Mouse (Mus musculus): ENCODE measurements at regions not wholly inside any gene's neighbourhood (a gene's known extent, or its start where the extent isn't known, plus 50 kb on each side); places are given as distances from the start of the nearest gene placed in this dataset.

GRCm38 (mm10) chr16:93003830-93004229 is 177.9 kb upstream of the Runx1 start:
- WGBS: 79% methylated on average over 4 of the region's 4 CpGs
- Histone ChIP-seq H3K9ac (no peak overlapping the region), H3K4me1 (replicated peaks) (0 out of 2 replicates have a peak, but pooled peaks cover 8% of the 10 kb centered on the region), H3K36me3 (no peaks in the 10 kb centered on the region), H3K4me2 (no peak overlapping the region), H3K27me3 (peaks cover 13% of the 10 kb centered on the region), H3K9me3 (replicated peaks) (no peaks in the 10 kb centered on the region), H3K4me3 (no peak overlapping the region), H3K27ac (no peak overlapping the region)
- no peak for ATAC-seq (replicated peaks; ENCODE audit: insufficient number of reproducible peaks, insufficient read depth, low FRiP score, low read depth)

GRCm38 (mm10) chr16:92998689-92999088 is 172.7 kb upstream of the Runx1 start:
- Histone ChIP-seq H3K4me3 (no peak overlapping the region), H3K27me3 (0 out of 2 replicates have a peak, but pooled peaks cover 12% of the 10 kb centered on the region), H3K27ac (no peak overlapping the region), H3K4me1 (replicated peaks) (no peaks in the 10 kb centered on the region), H3K36me3 (no peaks in the 10 kb centered on the region), H3K9ac (no peak overlapping the region), H3K4me2 (no peak overlapping the region), H3K9me3 (replicated peaks) (no peaks in the 10 kb centered on the region)
- ATAC-seq (replicated peaks; ENCODE audit: insufficient number of reproducible peaks, insufficient read depth, low FRiP score, low read depth): no peak
- 82% methylated on average over 3 of the region's 3 CpGs for WGBS

- no peak overlapping the region for H3K4me2 ChIP-seq
- no peak for ATAC-seq (replicated peaks; ENCODE audit: insufficient number of reproducible peaks, insufficient read depth, low FRiP score, low read depth)
- no peak overlapping the region for H3K9ac ChIP-seq
- no peaks in the 10 kb centered on the region for H3K4me1 ChIP-seq (replicated peaks)
- no peaks in the 10 kb centered on the region for H3K36me3 ChIP-seq
- no peak overlapping the region for H3K4me3 ChIP-seq
- H3K27me3 ChIP-seq: peaks cover 13% of the 10 kb centered on the region; the same call in 1 of the 2 replicates
- no peak overlapping the region for H3K27ac ChIP-seq
- 61% methylated on average over 6 of the region's 6 CpGs for WGBS
- no peaks in the 10 kb centered on the region for H3K9me3 ChIP-seq (replicated peaks)
These were observed 171.7 kb upstream of the Runx1 start for GRCm38 (mm10) chr16:92997636-92998035.

DNA sequence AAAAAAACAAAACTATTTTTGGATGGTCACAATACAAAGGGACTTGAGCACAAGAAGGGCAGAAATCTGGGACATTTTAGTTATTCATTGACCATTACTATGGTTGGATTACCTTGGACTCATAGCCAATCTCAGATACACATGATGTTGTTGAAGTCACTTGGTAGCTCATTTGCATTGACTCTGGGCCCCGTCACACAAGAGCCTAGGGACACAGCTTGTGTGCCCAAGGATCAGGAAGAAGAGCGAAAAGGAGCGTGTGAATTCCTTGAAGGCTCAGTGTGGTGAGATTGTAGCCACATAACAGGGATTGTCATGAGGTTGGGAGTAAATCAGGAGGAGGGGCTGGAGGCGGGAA is 170.0 kb upstream of the Runx1 start:
- Histone ChIP-seq H3K9me3 (replicated peaks) (no peaks in the 10 kb centered on the region), H3K4me2 (no peak overlapping the region), H3K9ac (no peak overlapping the region), H3K4me1 (replicated peaks) (no peaks in the 10 kb centered on the region), H3K36me3 (no peaks in the 10 kb centered on the region), H3K27ac (no peak overlapping the region), H3K4me3 (no peak overlapping the region), H3K27me3 (peaks cover 24% of the 10 kb centered on the region; the same call in 1 of the 2 replicates)
- WGBS: 66% methylated on average over 4 of the region's 4 CpGs
- ATAC-seq (replicated peaks; ENCODE audit: insufficient number of reproducible peaks, insufficient read depth, low FRiP score, low read depth): no peak

GRCm38 (mm10) chr16:92995132-92995992 is 169.4 kb upstream of the Runx1 start:
- H3K27me3 ChIP-seq: peaks cover 24% of the 10 kb centered on the region; the same call in 1 of the 2 replicates
- H3K9me3 ChIP-seq (replicated peaks): no peaks in the 10 kb centered on the region
- H3K9ac ChIP-seq: no peak overlapping the region
- H3K4me2 ChIP-seq: no peak overlapping the region
- no peaks in the 10 kb centered on the region for H3K4me1 ChIP-seq (replicated peaks)
- H3K4me3 ChIP-seq: no peak overlapping the region
- WGBS: 65% methylated on average over 13 of the region's 13 CpGs
- no peaks in the 10 kb centered on the region for H3K36me3 ChIP-seq
- no peak for ATAC-seq (replicated peaks; ENCODE audit: insufficient number of reproducible peaks, insufficient read depth, low FRiP score, low read depth)
- no peak overlapping the region for H3K27ac ChIP-seq

DNA sequence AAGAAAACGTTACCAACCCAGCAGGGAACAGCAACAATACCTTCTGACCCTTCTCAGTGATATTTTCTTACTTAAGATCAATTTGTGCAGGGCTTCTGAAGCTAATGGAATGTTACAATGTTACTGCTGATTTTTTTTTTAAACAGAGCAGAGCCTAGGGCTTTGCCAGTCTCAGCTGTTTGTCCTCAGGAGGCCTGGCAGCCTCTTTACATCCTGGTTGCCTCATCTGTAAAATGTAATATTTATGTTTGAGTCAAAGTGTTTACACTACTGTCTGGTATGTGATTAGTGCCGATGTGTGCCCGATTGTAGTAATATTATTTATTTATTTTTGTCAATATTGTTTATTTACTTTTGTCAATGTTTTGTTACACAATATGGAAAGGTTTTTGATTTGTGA is 166.9 kb upstream of the Runx1 start:
- H3K9me3 ChIP-seq (replicated peaks): no peaks in the 10 kb centered on the region
- 47% methylated on average over 3 of the region's 3 CpGs for WGBS
- H3K36me3 ChIP-seq: no peaks in the 10 kb centered on the region
- H3K27ac ChIP-seq: no peak overlapping the region
- peaks cover 24% of the 10 kb centered on the region; the same call in 1 of the 2 replicates for H3K27me3 ChIP-seq
- no peak overlapping the region for H3K4me3 ChIP-seq
- H3K4me1 ChIP-seq (replicated peaks): no peaks in the 10 kb centered on the region
- H3K9ac ChIP-seq: no peak overlapping the region
- H3K4me2 ChIP-seq: no peak overlapping the region
- no peak for ATAC-seq (replicated peaks; ENCODE audit: insufficient number of reproducible peaks, insufficient read depth, low FRiP score, low read depth)

GRCm38 (mm10) chr16:92991405-92991804 is 165.5 kb upstream of the Runx1 start:
- Histone ChIP-seq H3K9ac (no peak overlapping the region), H3K4me1 (replicated peaks) (no peaks in the 10 kb centered on the region), H3K27me3 (peaks cover 21% of the 10 kb centered on the region; the same call in 1 of the 2 replicates), H3K4me3 (no peak overlapping the region), H3K4me2 (no peak overlapping the region), H3K36me3 (no peaks in the 10 kb centered on the region), H3K9me3 (replicated peaks) (no peaks in the 10 kb centered on the region), H3K27ac (no peak overlapping the region)
- WGBS: 76% methylated on average over 7 of the region's 7 CpGs
- ATAC-seq (replicated peaks; ENCODE audit: insufficient number of reproducible peaks, insufficient read depth, low FRiP score, low read depth): no peak

DNA sequence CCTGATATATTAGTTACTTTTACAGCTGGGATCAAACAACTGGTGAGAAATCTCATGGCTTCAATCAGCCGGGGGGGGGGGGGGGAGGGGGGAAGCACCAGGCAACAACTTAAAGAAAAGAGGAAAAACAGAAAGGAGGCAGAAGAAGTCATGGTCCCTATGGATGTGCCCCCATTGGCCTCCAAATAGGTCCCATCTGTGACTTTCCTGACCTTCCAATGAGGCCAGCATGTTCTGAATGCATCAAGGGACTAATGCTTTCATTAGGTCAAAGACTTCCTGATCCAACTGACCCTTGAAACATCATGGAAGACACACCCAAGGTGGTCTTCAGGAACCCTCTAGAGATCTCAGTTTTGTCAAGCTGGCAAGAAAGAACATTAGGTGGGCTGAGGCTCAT is 162.5 kb upstream of the Runx1 start:
- H3K4me1 ChIP-seq (replicated peaks): no peaks in the 10 kb centered on the region
- no peak for ATAC-seq (replicated peaks; ENCODE audit: insufficient number of reproducible peaks, insufficient read depth, low FRiP score, low read depth)
- H3K4me2 ChIP-seq: no peak overlapping the region
- H3K27ac ChIP-seq: no peak overlapping the region
- H3K27me3 ChIP-seq: peaks cover 12% of the 10 kb centered on the region; the same call in 1 of the 2 replicates
- H3K9ac ChIP-seq: no peak overlapping the region
- H3K4me3 ChIP-seq: no peak overlapping the region
- 57% methylated on average over 1 of the region's 1 CpGs for WGBS
- no peaks in the 10 kb centered on the region for H3K36me3 ChIP-seq
- H3K9me3 ChIP-seq (replicated peaks): no peaks in the 10 kb centered on the region

- WGBS: 80% methylated on average over 3 of the region's 3 CpGs
- H3K9ac ChIP-seq: no peak overlapping the region
- no peak overlapping the region for H3K27ac ChIP-seq
- peaks cover 12% of the 10 kb centered on the region; the same call in 1 of the 2 replicates for H3K27me3 ChIP-seq
- no peak overlapping the region for H3K4me2 ChIP-seq
- no peak overlapping the region for H3K4me3 ChIP-seq
- H3K9me3 ChIP-seq (replicated peaks): no peaks in the 10 kb centered on the region
- ATAC-seq (replicated peaks; ENCODE audit: insufficient number of reproducible peaks, insufficient read depth, low FRiP score, low read depth): no peak
- no peaks in the 10 kb centered on the region for H3K4me1 ChIP-seq (replicated peaks)
- H3K36me3 ChIP-seq: no peaks in the 10 kb centered on the region
These were observed 162.1 kb upstream of the Runx1 start for GRCm38 (mm10) chr16:92988000-92988399.

- WGBS: 62% methylated on average over 6 of the region's 6 CpGs
- Histone ChIP-seq H3K9ac (no peak overlapping the region), H3K27me3 (no peaks in the 10 kb centered on the region), H3K4me3 (no peak overlapping the region), H3K4me1 (replicated peaks) (no peaks in the 10 kb centered on the region), H3K9me3 (replicated peaks) (no peaks in the 10 kb centered on the region), H3K36me3 (no peaks in the 10 kb centered on the region), H3K27ac (no peak overlapping the region), H3K4me2 (no peak overlapping the region)
- no peak for ATAC-seq (replicated peaks; ENCODE audit: insufficient number of reproducible peaks, insufficient read depth, low FRiP score, low read depth)
These were observed 159.8 kb upstream of the Runx1 start for GRCm38 (mm10) chr16:92985768-92986167.

DNA sequence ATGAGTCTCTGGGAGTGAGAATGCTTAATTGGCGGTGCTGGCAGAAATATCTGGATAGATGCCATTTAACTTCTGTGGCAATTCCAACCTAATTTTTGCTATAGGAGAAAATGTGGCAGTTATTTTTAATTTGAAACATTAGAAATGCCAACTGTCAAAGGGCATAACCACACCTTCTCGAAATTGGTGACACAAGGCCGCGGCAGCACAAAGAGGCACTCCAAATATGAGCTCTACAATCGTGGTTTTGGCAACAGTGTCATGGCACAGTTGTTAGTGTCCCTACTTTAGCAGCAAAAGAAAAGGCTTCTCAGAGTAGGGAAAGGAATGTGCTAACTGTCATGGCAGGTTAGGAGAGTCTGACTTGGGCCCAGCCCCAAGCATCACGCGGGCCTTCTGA is 157.0 kb upstream of the Runx1 start:
- H3K9me3 ChIP-seq (replicated peaks): no peaks in the 10 kb centered on the region
- WGBS: 88% methylated on average over 7 of the region's 7 CpGs
- no peak overlapping the region for H3K9ac ChIP-seq
- no peaks in the 10 kb centered on the region for H3K27me3 ChIP-seq
- H3K36me3 ChIP-seq: no peaks in the 10 kb centered on the region
- no peak overlapping the region for H3K4me2 ChIP-seq
- no peak overlapping the region for H3K27ac ChIP-seq
- H3K4me3 ChIP-seq: no peak overlapping the region
- no peaks in the 10 kb centered on the region for H3K4me1 ChIP-seq (replicated peaks)
- no peak for ATAC-seq (replicated peaks; ENCODE audit: insufficient number of reproducible peaks, insufficient read depth, low FRiP score, low read depth)

Data from heart, embryonic 15.5 days (tissue).